Mouse (Mus musculus) kidney, adult 8-10 months (tissue): ENCODE measurements around the gene Tmem102.

Experiments
- DNase-seq, 2 experiments: peaks; one replicate each; pipeline ENCODE4 v3.0.0; 2022

Tmem102 gene

GRCm38 (mm10) chr11:69784793-69785272 is 20.6 kb downstream of the Tmem102 start:
- DNase-seq, result peak in 1 of 2 experiments; percentile 42

- DNase-seq, result no peak
These were observed 23.6 kb downstream of the Tmem102 start for GRCm38 (mm10) chr11:69781828-69782227.

- DNase-seq, result no peak
These were observed 26.4 kb downstream of the Tmem102 start for GRCm38 (mm10) chr11:69778985-69779384.

GRCm38 (mm10) chr11:69778258-69778982 is 27.0 kb downstream of the Tmem102 start:
- no peak for DNase-seq

- DNase-seq, result no peak
These were observed 27.7 kb downstream of the Tmem102 start for GRCm38 (mm10) chr11:69777504-69778257.

GRCm38 (mm10) chr11:69776488-69776887 is 28.9 kb downstream of the Tmem102 start:
- no peak for DNase-seq

GRCm38 (mm10) chr11:69775716-69776115 is 29.7 kb downstream of the Tmem102 start:
- DNase-seq, result no peak

GRCm38 (mm10) chr11:69774961-69775360 is 30.5 kb downstream of the Tmem102 start:
- DNase-seq, result no peak

GRCm38 (mm10) chr11:69767625-69767909 is 37.9 kb downstream of the Tmem102 start:
- peak in 1 of 2 experiments; percentile 24 for DNase-seq

- DNase-seq, result peak in 1 of 2 experiments; percentile 16
These were observed 38.4 kb downstream of the Tmem102 start for GRCm38 (mm10) chr11:69766872-69767624.

- DNase-seq, result peak; percentile 58 to 66
These were observed 39.3 kb downstream of the Tmem102 start for GRCm38 (mm10) chr11:69766126-69766609.

- DNase-seq, result peak; percentile 21 to 27
These were observed 40.0 kb downstream of the Tmem102 start, which contains the start of gene Zbtb4 for GRCm38 (mm10) chr11:69765221-69766125. Gene Zbtb4, plus strand, starts transcription at chr11:69765912.

GRCm38 (mm10) chr11:69763551-69763950 is 41.9 kb downstream of the Tmem102 start:
- no peak for DNase-seq

GRCm38 (mm10) chr11:69761868-69762267 is 43.6 kb downstream of the Tmem102 start, which contains the start of gene Slc35g3:
Gene Slc35g3, minus strand, starts transcription at chr11:69761968.
- no peak for DNase-seq

GRCm38 (mm10) chr11:69760901-69761200 is 44.6 kb downstream of the Tmem102 start:
- no peak for DNase-seq

- DNase-seq, result no peak
These were observed 45.1 kb downstream of the Tmem102 start for GRCm38 (mm10) chr11:69760160-69760900.

- peak; percentile 91 to 94 for DNase-seq
These were observed 46.3 kb downstream of the Tmem102 start for GRCm38 (mm10) chr11:69758971-69759721.

- DNase-seq, result peak; percentile 96
These were observed 46.9 kb downstream of the Tmem102 start, which contains the start of gene Polr2a for GRCm38 (mm10) chr11:69758478-69758970. Gene Polr2a, minus strand, starts transcription at chr11:69758637.

GRCm38 (mm10) chr11:69758090-69758456 is 47.4 kb downstream of the Tmem102 start:
- peak; percentile 95 to 96 for DNase-seq
